26 mouse cellular contexts compared by ENCODE assay signal in the genomic region with DNA sequence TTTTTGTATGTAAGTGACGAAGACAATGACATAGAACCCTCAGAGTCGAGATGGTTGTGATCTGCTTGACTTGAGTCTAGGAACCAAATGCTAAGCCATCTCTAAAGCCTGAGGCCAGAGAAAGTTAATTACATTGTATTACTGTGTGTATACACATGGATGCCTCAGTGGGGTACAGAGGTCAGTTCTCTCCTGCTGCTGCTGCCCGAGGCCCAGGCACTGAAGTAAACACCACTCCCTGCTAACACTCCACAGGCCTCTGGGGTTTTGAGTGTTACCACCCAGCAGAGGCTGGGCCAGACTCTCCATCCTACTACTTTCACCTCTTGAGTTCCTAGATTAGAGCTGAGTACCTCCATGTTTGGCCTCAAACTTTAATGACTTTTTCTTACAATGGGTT. TPM values are rescaled to one million over a fixed set of nuclear protein-coding genes. Genes with fewer than 3 reads are reported as not detected.
DNase-seq lines count a peak whose midpoint lies in the region; ATAC-seq and TF ChIP-seq lines count a peak whose summit lies in the region.
"Had no signal": no experiment of that assay in that cellular context is flagged by ENCODE, and none has a peak within 500 bp of the region (broad histone marks: within the 10 kb centered on the region; RNA-seq: fewer than 3 reads in every experiment).

No protein-coding gene starts in this region.

- peaks cover under 1% of the 10 kb centered on the region; the same call in 1 of the 2 replicates for H3K36me3 ChIP-seq in lung, postnatal 0 days (ENCODE audit: insufficient read depth, low read length)
- H3K36me3 ChIP-seq in liver, embryonic 15.5 days (replicated peaks): peaks cover 78% of the 10 kb centered on the region
- H3K36me3 ChIP-seq in forebrain, embryonic 10.5 days (replicated peaks): peaks cover 69% of the 10 kb centered on the region

- H3K4me2 ChIP-seq in lung, postnatal 0 days (replicated peaks; ENCODE audit: low read depth, low read length): no peak overlapping the region
- no peak overlapping the region for H3K4me2 ChIP-seq in liver, embryonic 15.5 days
- H3K4me2 ChIP-seq: heart, embryonic 15.5 days; limb, embryonic 12.5 days; midbrain, embryonic 13.5 days; neural tube, embryonic 13.5 days; stomach, embryonic 15.5 days had no signal

- H3K27me3 ChIP-seq in lung, postnatal 0 days (replicated peaks; ENCODE audit: insufficient read depth, low read length): no peaks in the 10 kb centered on the region
- H3K27me3 ChIP-seq in liver, embryonic 15.5 days: no peaks in the 10 kb centered on the region
- no peaks in the 10 kb centered on the region for H3K27me3 ChIP-seq in forebrain, embryonic 10.5 days (ENCODE audit: poor library complexity, severe bottlenecking)
- H3K27me3 ChIP-seq: heart, embryonic 15.5 days; limb, embryonic 12.5 days; midbrain, embryonic 13.5 days; neural tube, embryonic 13.5 days; Patski; stomach, embryonic 15.5 days had no signal

- H3K9me3 ChIP-seq in lung, postnatal 0 days (ENCODE audit: low read length): no peaks in the 10 kb centered on the region
- no peaks in the 10 kb centered on the region for H3K9me3 ChIP-seq in liver, embryonic 15.5 days (replicated peaks)
- H3K9me3 ChIP-seq in forebrain, embryonic 10.5 days: no peaks in the 10 kb centered on the region
- H3K9me3 ChIP-seq: heart, embryonic 10.5 days; heart, embryonic 15.5 days; limb, embryonic 12.5 days; midbrain, embryonic 13.5 days; neural tube, embryonic 13.5 days; stomach, embryonic 15.5 days had no signal

- 0 out of 2 replicates have a peak overlapping the region, but pooled peaks have one; percentile 26 for H3K27ac ChIP-seq in lung, postnatal 0 days (ENCODE audit: low read length)
- peak overlapping the region; percentile 39; the same call in 1 of the 2 replicates for H3K27ac ChIP-seq in liver, embryonic 15.5 days (replicated peaks)
- H3K27ac ChIP-seq in forebrain, embryonic 10.5 days: no peak overlapping the region
- H3K27ac ChIP-seq: heart, embryonic 10.5 days; heart, embryonic 15.5 days; left cerebral cortex, adult 2 months; limb, embryonic 12.5 days; macrophage; midbrain, embryonic 13.5 days; neural tube, embryonic 13.5 days; stomach, embryonic 15.5 days had no signal

- H3K9ac ChIP-seq in lung, postnatal 0 days (replicated peaks; ENCODE audit: low read depth): no peak overlapping the region
- H3K9ac ChIP-seq in liver, embryonic 15.5 days: no peak overlapping the region
- H3K9ac ChIP-seq: heart, embryonic 15.5 days; limb, embryonic 12.5 days; liver, embryonic 14.5 days; midbrain, embryonic 13.5 days; neural tube, embryonic 13.5 days; stomach, embryonic 15.5 days had no signal

- peak; percentile 7; the same call in 1 of the 2 replicates for ATAC-seq in lung, postnatal 0 days
- no peak for ATAC-seq in liver, embryonic 15.5 days (ENCODE audit: insufficient read depth)
- ATAC-seq: forebrain, embryonic 14.5 days; hindbrain, embryonic 16.5 days; midbrain, embryonic 13.5 days; Patski had no signal

- no peak overlapping the region for H3K4me3 ChIP-seq in lung, postnatal 0 days (ENCODE audit: low read depth, low read length)
- H3K4me3 ChIP-seq in liver, embryonic 15.5 days (replicated peaks): no peak overlapping the region
- H3K4me3 ChIP-seq in forebrain, embryonic 10.5 days: no peak overlapping the region
- H3K4me3 ChIP-seq: heart, embryonic 10.5 days; heart, embryonic 15.5 days; left cerebral cortex, adult 2 months; limb, embryonic 12.5 days; midbrain, embryonic 13.5 days; neural tube, embryonic 13.5 days; stomach, embryonic 15.5 days had no signal

- peaks cover 18% of the 10 kb centered on the region for H3K4me1 ChIP-seq in lung, postnatal 0 days (ENCODE audit: insufficient read depth, low read depth, low read length)
- peaks cover 50% of the 10 kb centered on the region for H3K4me1 ChIP-seq in liver, embryonic 15.5 days (replicated peaks)
- H3K4me1 ChIP-seq in forebrain, embryonic 10.5 days: peaks cover 25% of the 10 kb centered on the region

- WGBS in lung, postnatal 0 days: 74% methylated on average over 3 of the region's 3 CpGs
- WGBS in liver, embryonic 15.5 days (ENCODE audit: insufficient replicate concordance): 76% methylated on average over 3 of the region's 3 CpGs
- 88% methylated on average over 3 of the region's 3 CpGs for WGBS in forebrain, embryonic 10.5 days

- TF ChIP-seq EP300 in lung, postnatal 0 days (IDR thresholded peaks at IDR 0.05): no peak

- DNase-seq in kidney, adult 9 months: peak; percentile 55
- DNase-seq in kidney, postnatal 10 days: no peak
- DNase-seq in lung, postnatal 0 days (ENCODE audit: low spot score): peak; percentile 63
- no peak for DNase-seq in lung, postnatal 10 days
- DNase-seq in forebrain, embryonic 10.5 days (ENCODE audit: extremely low spot score, low spot score): no peak
- no peak for DNase-seq in heart, adult 11 months
- DNase-seq: adrenal gland, postnatal 14 days; cerebellum, adult 11 months; cerebellum, adult 9-10 months; cerebellum, postnatal 36 days; gastrocnemius, postnatal 14 days; layer of hippocampus, adult 9-11 months; right cerebral cortex, postnatal 25 days had no signal

- no peak for TF ChIP-seq CTCF in lung, postnatal 0 days (IDR thresholded peaks at IDR 0.05)

RNA-seq across cellular contexts. Expression of a gene that starts 3.8 kb away (rescaled TPM):
- polyA plus RNA-seq in lung, postnatal 0 days (2015; fragmentation: Nextera tagmentation; extraction: Ambion mirVana): 8.9 and 11.9 TPM in 2 replicates
- 6.0 and 6.7 TPM in 2 replicates for polyA plus RNA-seq in liver, embryonic 15.5 days (2015; fragmentation: Nextera tagmentation; extraction: Ambion mirVana)
- polyA plus RNA-seq in forebrain, embryonic 10.5 days (2016; fragmentation: Nextera tagmentation; extraction: Ambion mirVana): 18.3 and 18.8 TPM in 2 replicates

RNA-seq across cellular contexts. Expression of a gene that starts 7.2 kb away (rescaled TPM):
- polyA plus RNA-seq in lung, postnatal 0 days (2015; fragmentation: Nextera tagmentation; extraction: Ambion mirVana): 33.9 and 34.9 TPM in 2 replicates
- 129 and 144 TPM in 2 replicates for polyA plus RNA-seq in liver, embryonic 15.5 days (2015; fragmentation: Nextera tagmentation; extraction: Ambion mirVana)
- polyA plus RNA-seq in forebrain, embryonic 10.5 days (2016; fragmentation: Nextera tagmentation; extraction: Ambion mirVana): 40.4 and 42.9 TPM in 2 replicates

RNA-seq across cellular contexts. Expression of a gene that starts 18.9 kb away (rescaled TPM):
- polyA plus RNA-seq in lung, postnatal 0 days (2015; fragmentation: Nextera tagmentation; extraction: Ambion mirVana): 36.4 and 40.0 TPM in 2 replicates
- polyA plus RNA-seq in liver, embryonic 15.5 days (2015; fragmentation: Nextera tagmentation; extraction: Ambion mirVana): 97.2 and 118 TPM in 2 replicates
- polyA plus RNA-seq in forebrain, embryonic 10.5 days (2016; fragmentation: Nextera tagmentation; extraction: Ambion mirVana): 45.2 and 48.5 TPM in 2 replicates

RNA-seq across cellular contexts. Expression of a gene that starts 28.1 kb away (rescaled TPM):
- 35.9 and 36.4 TPM in 2 replicates for polyA plus RNA-seq in lung, postnatal 0 days (2015; fragmentation: Nextera tagmentation; extraction: Ambion mirVana)
- polyA plus RNA-seq in liver, embryonic 15.5 days (2015; fragmentation: Nextera tagmentation; extraction: Ambion mirVana): 0.28 and 0.68 TPM in 2 replicates
- polyA plus RNA-seq in forebrain, embryonic 10.5 days (2016; fragmentation: Nextera tagmentation; extraction: Ambion mirVana): 6.3 and 8.5 TPM in 2 replicates
- polyA plus RNA-seq: macrophage, Patski had no signal

RNA-seq across cellular contexts. Expression of a gene that starts 35.8 kb away (rescaled TPM):
- 0.12 and 0.13 TPM in 2 replicates for polyA plus RNA-seq in lung, postnatal 0 days (2015; fragmentation: Nextera tagmentation; extraction: Ambion mirVana)
- polyA plus RNA-seq in liver, embryonic 15.5 days (2015; fragmentation: Nextera tagmentation; extraction: Ambion mirVana): 0.06 and 0.07 TPM in 2 replicates
- polyA plus RNA-seq in forebrain, embryonic 10.5 days (2016; fragmentation: Nextera tagmentation; extraction: Ambion mirVana): 0.07 and 0.10 TPM in 2 replicates
- polyA plus RNA-seq: macrophage, Patski had no signal

Comparison
In these comparisons a context has a peak if more than half of its experiments do, and no peak if none do; other contexts are left out.
1. DNase-seq: peak in kidney, adult 9 months (single experiment) and lung, postnatal 0 days (single experiment); none in kidney, postnatal 10 days (single experiment), lung, postnatal 10 days (single experiment), forebrain, embryonic 10.5 days (single experiment) and heart, adult 11 months (single experiment).